Comparison of ENCODE assay signal across 7 mouse cellular contexts in genomic region chr16:42907283-42907701, GRCm38 (mm10). TPM values are rescaled to one million over a fixed set of nuclear protein-coding genes. Genes with fewer than 3 reads are reported as not detected.
DNase-seq lines count a peak whose midpoint lies in the region; ATAC-seq and TF ChIP-seq lines count a peak whose summit lies in the region.

No protein-coding gene starts in this region.

- peak overlapping the region; percentile 51 for H3K9ac ChIP-seq in forebrain, embryonic 14.5 days (ENCODE audit: low read length)
- H3K9ac ChIP-seq in hindbrain, postnatal 0 days (replicated peaks; ENCODE audit: low read length): peak overlapping the region; percentile 40
- H3K9ac ChIP-seq in liver, embryonic 13.5 days: 0 out of 2 replicates have a peak overlapping the region, but pooled peaks have one; percentile 22

- H3K4me3 ChIP-seq in forebrain, embryonic 14.5 days (ENCODE audit: low read depth, low read length): peak overlapping the region; percentile 11
- H3K4me3 ChIP-seq in hindbrain, postnatal 0 days (ENCODE audit: low read length): peak overlapping the region; percentile 29
- peak overlapping the region; percentile 25 for H3K4me3 ChIP-seq in liver, embryonic 13.5 days (replicated peaks)

- H3K36me3 ChIP-seq in forebrain, embryonic 14.5 days (ENCODE audit: control insufficient read depth, insufficient read depth, low read length): no peaks in the 10 kb centered on the region
- no peaks in the 10 kb centered on the region for H3K36me3 ChIP-seq in hindbrain, postnatal 0 days (ENCODE audit: insufficient read depth, low read length)
- H3K36me3 ChIP-seq in liver, embryonic 13.5 days: no peaks in the 10 kb centered on the region

- TF ChIP-seq CTCF in hindbrain, postnatal 0 days (IDR thresholded peaks at IDR 0.05; ENCODE audit: low read depth): no peak

- H3K4me1 ChIP-seq in forebrain, embryonic 14.5 days (ENCODE audit: control insufficient read depth, insufficient read depth, low read length): peaks cover 10% of the 10 kb centered on the region
- H3K4me1 ChIP-seq in hindbrain, postnatal 0 days (ENCODE audit: insufficient read depth, low read length): no peaks in the 10 kb centered on the region
- H3K4me1 ChIP-seq in liver, embryonic 13.5 days (replicated peaks): no peaks in the 10 kb centered on the region

- peak; percentile 88 for ATAC-seq in CD4-positive, CD25-positive, alpha-beta regulatory T cell, adult 4 months
- ATAC-seq in forebrain, embryonic 14.5 days: peak; percentile 78
- peak; percentile 75 for ATAC-seq in hindbrain, postnatal 0 days
- peak; percentile 48; the same call in 1 of the 2 replicates for ATAC-seq in liver, embryonic 13.5 days (ENCODE audit: low read depth)
- no peak for ATAC-seq in erythroid progenitor cell, adult 5-6 weeks (replicated peaks; ENCODE audit: low FRiP score, poor library complexity, severe bottlenecking)

- WGBS in forebrain, embryonic 14.5 days: 13% methylated on average over 4 of the region's 4 CpGs
- WGBS in hindbrain, postnatal 0 days: 14% methylated on average over 4 of the region's 4 CpGs
- 23% methylated on average over 4 of the region's 4 CpGs for WGBS in liver, embryonic 13.5 days (ENCODE audit: insufficient replicate concordance)

- H3K27ac ChIP-seq in forebrain, embryonic 14.5 days (ENCODE audit: low read depth, low read length): peak overlapping the region; percentile 72
- peak overlapping the region; percentile 61 for H3K27ac ChIP-seq in hindbrain, postnatal 0 days
- H3K27ac ChIP-seq in liver, embryonic 13.5 days: no peak overlapping the region

- peak; percentile 76 for DNase-seq in adrenal gland, adult 2 months
- DNase-seq in forebrain, embryonic 14.5 days (ENCODE audit: low spot score): peak; percentile 59
- peak; percentile 32 for DNase-seq in hindbrain, postnatal 0 days (ENCODE audit: low spot score)
- no peak for DNase-seq in liver, embryonic 13.5 days
- DNase-seq in naive thymus-derived CD4-positive, alpha-beta T cell, adult 2 months (ENCODE audit: low read depth): peak; percentile 70

- peak overlapping the region; percentile 49 for H3K4me2 ChIP-seq in forebrain, embryonic 14.5 days (ENCODE audit: low read length)
- peak overlapping the region; percentile 56 for H3K4me2 ChIP-seq in hindbrain, postnatal 0 days (ENCODE audit: low read depth, low read length)
- peak overlapping the region; percentile 29; the same call in 1 of the 2 replicates for H3K4me2 ChIP-seq in liver, embryonic 13.5 days

- H3K27me3 ChIP-seq in forebrain, embryonic 14.5 days (replicated peaks; ENCODE audit: control insufficient read depth, insufficient read depth, low read length): no peaks in the 10 kb centered on the region
- H3K27me3 ChIP-seq in hindbrain, postnatal 0 days (ENCODE audit: insufficient read depth, low read length): no peaks in the 10 kb centered on the region
- no peaks in the 10 kb centered on the region for H3K27me3 ChIP-seq in liver, embryonic 13.5 days

- no peaks in the 10 kb centered on the region for H3K9me3 ChIP-seq in forebrain, embryonic 14.5 days (replicated peaks; ENCODE audit: control insufficient read depth, low read length)
- H3K9me3 ChIP-seq in hindbrain, postnatal 0 days (ENCODE audit: low read length): no peaks in the 10 kb centered on the region
- no peaks in the 10 kb centered on the region for H3K9me3 ChIP-seq in liver, embryonic 13.5 days (replicated peaks)

RNA-seq across cellular contexts. Expression of gene Zbtb20, which starts 31.6 kb away (rescaled TPM):
- polyA plus RNA-seq in CD4-positive, CD25-positive, alpha-beta regulatory T cell, adult 4 months (2017; shearing (Covaris generic)): 100 to 1,000 TPM in 1 of 2 experiments, 10 to 100 TPM in 1; 87.0 to 104 TPM
- total RNA-seq in adrenal gland, adult 2 months (2021): 100 to 1,000 TPM; 113 to 128 TPM
- 52.1 and 52.9 TPM in 2 replicates for polyA plus RNA-seq in adrenal gland, adult 2 months (2012; rRNA removed)
- 41.0 and 86.0 TPM in 2 replicates for polyA plus RNA-seq in forebrain, embryonic 14.5 days (2014; fragmentation: Nextera tagmentation; extraction: Ambion mirVana)
- total RNA-seq in hindbrain, postnatal 0 days (2014; rRNA removed): 36.8 and 38.0 TPM in 2 replicates
- 35.2 and 37.9 TPM in 2 replicates for polyA plus RNA-seq in hindbrain, postnatal 0 days (2015; fragmentation: Nextera tagmentation; extraction: Ambion mirVana)
- polyA plus RNA-seq in liver, embryonic 13.5 days (2015; fragmentation: Nextera tagmentation; extraction: Ambion mirVana): 2.5 and 2.7 TPM in 2 replicates
- 10.5 and 16.9 TPM in 2 replicates for total RNA-seq in erythroid progenitor cell, adult 5-6 weeks (2015; ENCODE audit: low replicate concordance)
- 18.1 and 25.9 TPM in 2 replicates for total RNA-seq in erythroid progenitor cell, adult 5-6 weeks (2017; ENCODE audit: low replicate concordance)
